In genomic region chr4:45418229-45418950, GRCm38 (mm10) we compare ENCODE assay signal across 8 mouse cellular contexts. TPM values are rescaled to one million over a fixed set of nuclear protein-coding genes. Genes with fewer than 3 reads are reported as not detected.
DNase-seq lines count a peak whose midpoint lies in the region; ATAC-seq and TF ChIP-seq lines count a peak whose summit lies in the region.

No protein-coding gene starts in this region.

- no peak overlapping the region for H3K27ac ChIP-seq in embryonic facial prominence, embryonic 12.5 days
- H3K27ac ChIP-seq in heart, embryonic 11.5 days (ENCODE audit: low read depth, low read length): no peak overlapping the region
- no peak overlapping the region for H3K27ac ChIP-seq in midbrain, postnatal 0 days (ENCODE audit: low read depth, low read length)

- peak overlapping the region; percentile 21 for H3K4me2 ChIP-seq in embryonic facial prominence, embryonic 12.5 days (replicated peaks)
- peak overlapping the region; percentile 29; the same call in 1 of the 2 replicates for H3K4me2 ChIP-seq in heart, embryonic 11.5 days
- H3K4me2 ChIP-seq in midbrain, postnatal 0 days (ENCODE audit: low read depth, low read length, poor library complexity, severe bottlenecking): peak overlapping the region; percentile 36

- H3K4me3 ChIP-seq in embryonic facial prominence, embryonic 12.5 days: no peak overlapping the region
- H3K4me3 ChIP-seq in heart, embryonic 11.5 days (ENCODE audit: low read depth, low read length): no peak overlapping the region
- no peak overlapping the region for H3K4me3 ChIP-seq in midbrain, postnatal 0 days (ENCODE audit: low read depth, low read length)

- no peak overlapping the region for H3K9ac ChIP-seq in embryonic facial prominence, embryonic 12.5 days
- H3K9ac ChIP-seq in heart, embryonic 11.5 days (ENCODE audit: low read depth, low read length): no peak overlapping the region
- H3K9ac ChIP-seq in midbrain, postnatal 0 days (replicated peaks; ENCODE audit: low read length, poor library complexity, severe bottlenecking): no peak overlapping the region; the same call in 1 of the 2 replicates

- no peaks in the 10 kb centered on the region for H3K27me3 ChIP-seq in embryonic facial prominence, embryonic 12.5 days
- H3K27me3 ChIP-seq in heart, embryonic 11.5 days (ENCODE audit: control insufficient read depth, insufficient read depth, low read length): no peaks in the 10 kb centered on the region
- H3K27me3 ChIP-seq in midbrain, postnatal 0 days (ENCODE audit: insufficient read depth, low read length): no peaks in the 10 kb centered on the region

- DNase-seq in A20 (ENCODE audit: low read depth, low spot score) (peak; percentile 49), R1 (ENCODE audit: low read depth, low spot score) (peak; percentile 65), liver (peak; percentile 53)
- DNase-seq in kidney, adult 9 months: peak; percentile 73
- peak; percentile 84 for DNase-seq in midbrain, postnatal 0 days (ENCODE audit: low spot score)
- peak; percentile 19 to 52 for DNase-seq in thymus, adult 18-20 months

- no peaks in the 10 kb centered on the region for H3K9me3 ChIP-seq in embryonic facial prominence, embryonic 12.5 days
- no peaks in the 10 kb centered on the region for H3K9me3 ChIP-seq in heart, embryonic 11.5 days (replicated peaks; ENCODE audit: control insufficient read depth, low read length)
- H3K9me3 ChIP-seq in midbrain, postnatal 0 days (ENCODE audit: low read length): no peaks in the 10 kb centered on the region

- peaks cover 15% of the 10 kb centered on the region for H3K4me1 ChIP-seq in embryonic facial prominence, embryonic 12.5 days
- H3K4me1 ChIP-seq in heart, embryonic 11.5 days (ENCODE audit: control insufficient read depth, insufficient read depth, low read length): peaks cover 11% of the 10 kb centered on the region
- H3K4me1 ChIP-seq in midbrain, postnatal 0 days (ENCODE audit: insufficient read depth, low read length): no peaks in the 10 kb centered on the region

- ATAC-seq in embryonic facial prominence, embryonic 12.5 days (ENCODE audit: insufficient number of reproducible peaks, insufficient read depth, low FRiP score, low TSS enrichment): no peak
- ATAC-seq in heart, embryonic 11.5 days (replicated peaks; ENCODE audit: insufficient number of reproducible peaks, low FRiP score, low TSS enrichment): no peak
- ATAC-seq in midbrain, postnatal 0 days (ENCODE audit: low FRiP score): peak; percentile 60

- no peaks in the 10 kb centered on the region for H3K36me3 ChIP-seq in embryonic facial prominence, embryonic 12.5 days
- no peaks in the 10 kb centered on the region for H3K36me3 ChIP-seq in heart, embryonic 11.5 days (ENCODE audit: control insufficient read depth, insufficient read depth, low read length)
- no peaks in the 10 kb centered on the region for H3K36me3 ChIP-seq in midbrain, postnatal 0 days (ENCODE audit: insufficient read depth, low read length)

- TF ChIP-seq CTCF in midbrain, postnatal 0 days (IDR thresholded peaks at IDR 0.05): peak; percentile 88

- 17% methylated on average over 11 of the region's 11 CpGs for WGBS in embryonic facial prominence, embryonic 12.5 days
- 25% methylated on average over 11 of the region's 11 CpGs for WGBS in heart, embryonic 11.5 days (ENCODE audit: insufficient replicate concordance)
- WGBS in midbrain, postnatal 0 days: 13% methylated on average over 10 of the region's 11 CpGs

RNA-seq across cellular contexts. Expression of gene Slc25a51, which starts 9.8 kb away (rescaled TPM):
- polyA plus RNA-seq in embryonic facial prominence, embryonic 12.5 days (2016; fragmentation: Nextera tagmentation; extraction: Ambion mirVana): 79.8 and 80.5 TPM in 2 replicates
- 60.7 and 73.4 TPM in 2 replicates for polyA plus RNA-seq in heart, embryonic 11.5 days (2014; fragmentation: Nextera tagmentation; extraction: Ambion mirVana)
- total RNA-seq in midbrain, postnatal 0 days (2014; rRNA removed): 128 and 132 TPM in 2 replicates
- polyA plus RNA-seq in midbrain, postnatal 0 days (2015; fragmentation: Nextera tagmentation; extraction: Ambion mirVana): 62.8 and 69.7 TPM in 2 replicates
